Mouse (Mus musculus): ENCODE measurements at regions not wholly inside any gene's neighbourhood (a gene's known extent, or its start where the extent isn't known, plus 50 kb on each side); places are given as distances from the start of the nearest gene placed in this dataset.

- ATAC-seq (ENCODE audit: insufficient read depth, low read depth), result no peak
- no peaks in the 10 kb centered on the region for H3K27me3 ChIP-seq (ENCODE audit: control insufficient read depth, insufficient read depth, low read length)
- H3K4me2 ChIP-seq (ENCODE audit: low read depth, low read length), result no peak overlapping the region
- no peak for DNase-seq (ENCODE audit: low spot score)
- H3K4me1 ChIP-seq (ENCODE audit: control insufficient read depth, insufficient read depth), result no peaks in the 10 kb centered on the region
- no peak overlapping the region for H3K9ac ChIP-seq (replicated peaks; ENCODE audit: low read depth, low read length)
- H3K36me3 ChIP-seq (replicated peaks; ENCODE audit: control insufficient read depth, insufficient read depth, low read length), result no peaks in the 10 kb centered on the region
- 94% methylated on average over 2 of the region's 2 CpGs for WGBS
- no peak for TF ChIP-seq CTCF (IDR thresholded peaks at IDR 0.05; ENCODE audit: low read depth)
- no peak for TF ChIP-seq EP300 (IDR thresholded peaks at IDR 0.05; ENCODE audit: low read depth)
- H3K27ac ChIP-seq (ENCODE audit: low read depth), result no peak overlapping the region
- H3K4me3 ChIP-seq (ENCODE audit: low read depth, low read length), result no peak overlapping the region
- H3K9me3 ChIP-seq (replicated peaks; ENCODE audit: control insufficient read depth, low read length), result no peaks in the 10 kb centered on the region
Observed at GRCm38 (mm10) chr2:74463407-74463806, 115.8 kb downstream of the Lnpk start.

- Histone ChIP-seq H3K36me3 (replicated peaks; ENCODE audit: control insufficient read depth, insufficient read depth, low read length) (no peaks in the 10 kb centered on the region), H3K4me3 (ENCODE audit: low read depth, low read length) (no peak overlapping the region), H3K4me1 (ENCODE audit: control insufficient read depth, insufficient read depth) (no peaks in the 10 kb centered on the region), H3K9ac (replicated peaks; ENCODE audit: low read depth, low read length) (no peak overlapping the region), H3K9me3 (replicated peaks; ENCODE audit: control insufficient read depth, low read length) (no peaks in the 10 kb centered on the region), H3K27ac (ENCODE audit: low read depth) (no peak overlapping the region), H3K27me3 (ENCODE audit: control insufficient read depth, insufficient read depth, low read length) (no peaks in the 10 kb centered on the region), H3K4me2 (ENCODE audit: low read depth, low read length) (no peak overlapping the region)
- no peak for ATAC-seq (ENCODE audit: insufficient read depth, low read depth)
- TF ChIP-seq EP300 (IDR thresholded peaks at IDR 0.05; ENCODE audit: low read depth), result no peak
- TF ChIP-seq CTCF (IDR thresholded peaks at IDR 0.05; ENCODE audit: low read depth), result no peak
- DNase-seq (ENCODE audit: low spot score), result no peak
- WGBS, result 68% methylated on average over 11 of the region's 11 CpGs
Observed at GRCm38 (mm10) chr2:74461211-74461844, 117.9 kb downstream of the Lnpk start.

DNA sequence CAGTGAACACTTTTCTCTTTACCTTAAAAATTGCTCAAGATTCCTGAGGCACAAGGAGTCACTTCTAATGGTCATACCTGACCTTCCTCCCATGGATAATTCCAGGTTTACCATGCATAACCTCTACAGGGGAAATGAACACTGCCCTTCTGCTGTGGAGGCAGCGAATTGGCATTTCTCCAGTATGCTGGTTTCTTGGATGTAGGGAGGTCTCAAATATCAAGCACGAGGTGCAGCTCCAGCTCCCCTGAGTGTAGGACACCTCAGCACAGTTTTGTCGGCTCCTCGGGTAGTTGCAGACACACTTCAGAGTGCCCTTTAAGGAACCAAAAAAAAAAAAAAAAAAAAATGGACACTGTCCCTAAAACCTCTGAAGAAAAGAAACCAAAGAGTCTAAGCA, 124.8 kb downstream of the Lnpk start:
- Histone ChIP-seq H3K27me3 (ENCODE audit: control insufficient read depth, insufficient read depth, low read length) (no peaks in the 10 kb centered on the region), H3K9ac (replicated peaks; ENCODE audit: low read depth, low read length) (no peak overlapping the region), H3K27ac (ENCODE audit: low read depth) (no peak overlapping the region), H3K4me2 (ENCODE audit: low read depth, low read length) (no peak overlapping the region), H3K4me3 (ENCODE audit: low read depth, low read length) (no peak overlapping the region), H3K36me3 (replicated peaks; ENCODE audit: control insufficient read depth, insufficient read depth, low read length) (no peaks in the 10 kb centered on the region), H3K9me3 (replicated peaks; ENCODE audit: control insufficient read depth, low read length) (no peaks in the 10 kb centered on the region), H3K4me1 (ENCODE audit: control insufficient read depth, insufficient read depth) (no peaks in the 10 kb centered on the region)
- DNase-seq (ENCODE audit: low spot score), result no peak
- TF ChIP-seq EP300 (IDR thresholded peaks at IDR 0.05; ENCODE audit: low read depth) (no peak), CTCF (IDR thresholded peaks at IDR 0.05; ENCODE audit: low read depth) (no peak)
- 69% methylated on average over 4 of the region's 4 CpGs for WGBS
- no peak for ATAC-seq (ENCODE audit: insufficient read depth, low read depth)

GRCm38 (mm10) chr2:74452679-74453078, 126.6 kb downstream of the Lnpk start:
- Histone ChIP-seq H3K27me3 (ENCODE audit: control insufficient read depth, insufficient read depth, low read length) (no peaks in the 10 kb centered on the region), H3K36me3 (replicated peaks; ENCODE audit: control insufficient read depth, insufficient read depth, low read length) (no peaks in the 10 kb centered on the region), H3K9ac (replicated peaks; ENCODE audit: low read depth, low read length) (no peak overlapping the region), H3K4me2 (ENCODE audit: low read depth, low read length) (no peak overlapping the region), H3K27ac (ENCODE audit: low read depth) (no peak overlapping the region), H3K4me3 (ENCODE audit: low read depth, low read length) (no peak overlapping the region), H3K4me1 (ENCODE audit: control insufficient read depth, insufficient read depth) (no peaks in the 10 kb centered on the region), H3K9me3 (replicated peaks; ENCODE audit: control insufficient read depth, low read length) (no peaks in the 10 kb centered on the region)
- TF ChIP-seq EP300 (IDR thresholded peaks at IDR 0.05; ENCODE audit: low read depth) (no peak), CTCF (IDR thresholded peaks at IDR 0.05; ENCODE audit: low read depth) (no peak)
- ATAC-seq (ENCODE audit: insufficient read depth, low read depth) (no peak), DNase-seq (ENCODE audit: low spot score) (no peak)
- WGBS, result 86% methylated on average over 1 of the region's 1 CpGs

GRCm38 (mm10) chr2:74451578-74451977, 127.7 kb downstream of the Lnpk start:
- WGBS, result 49% methylated on average over 6 of the region's 6 CpGs

GRCm38 (mm10) chr2:74451038-74451437, 128.2 kb downstream of the Lnpk start:
- Histone ChIP-seq H3K9ac (replicated peaks; ENCODE audit: low read depth, low read length) (no peak overlapping the region), H3K36me3 (replicated peaks; ENCODE audit: control insufficient read depth, insufficient read depth, low read length) (no peaks in the 10 kb centered on the region), H3K9me3 (replicated peaks; ENCODE audit: control insufficient read depth, low read length) (no peaks in the 10 kb centered on the region), H3K4me2 (ENCODE audit: low read depth, low read length) (no peak overlapping the region), H3K27me3 (ENCODE audit: control insufficient read depth, insufficient read depth, low read length) (no peaks in the 10 kb centered on the region), H3K4me3 (ENCODE audit: low read depth, low read length) (no peak overlapping the region), H3K4me1 (ENCODE audit: control insufficient read depth, insufficient read depth) (no peaks in the 10 kb centered on the region), H3K27ac (ENCODE audit: low read depth) (no peak overlapping the region)
- WGBS, result 82% methylated on average over 4 of the region's 4 CpGs
- ATAC-seq (ENCODE audit: insufficient read depth, low read depth) (no peak), DNase-seq (ENCODE audit: low spot score) (no peak)
- no peak for TF ChIP-seq CTCF (IDR thresholded peaks at IDR 0.05; ENCODE audit: low read depth)
- TF ChIP-seq EP300 (IDR thresholded peaks at IDR 0.05; ENCODE audit: low read depth), result no peak

More at GRCm38 (mm10) chr2:74451578-74451977, 127.7 kb downstream of the Lnpk start:
- H3K4me2 ChIP-seq (ENCODE audit: low read depth, low read length), result no peak overlapping the region
- H3K27ac ChIP-seq (ENCODE audit: low read depth), result no peak overlapping the region
- no peaks in the 10 kb centered on the region for H3K36me3 ChIP-seq (replicated peaks; ENCODE audit: control insufficient read depth, insufficient read depth, low read length)
- TF ChIP-seq CTCF (IDR thresholded peaks at IDR 0.05; ENCODE audit: low read depth) (no peak), EP300 (IDR thresholded peaks at IDR 0.05; ENCODE audit: low read depth) (no peak)
- H3K27me3 ChIP-seq (ENCODE audit: control insufficient read depth, insufficient read depth, low read length), result no peaks in the 10 kb centered on the region
- DNase-seq (ENCODE audit: low spot score) (no peak), ATAC-seq (ENCODE audit: insufficient read depth, low read depth) (no peak)
- no peaks in the 10 kb centered on the region for H3K9me3 ChIP-seq (replicated peaks; ENCODE audit: control insufficient read depth, low read length)
- H3K4me3 ChIP-seq (ENCODE audit: low read depth, low read length), result no peak overlapping the region
- no peaks in the 10 kb centered on the region for H3K4me1 ChIP-seq (ENCODE audit: control insufficient read depth, insufficient read depth)
- H3K9ac ChIP-seq (replicated peaks; ENCODE audit: low read depth, low read length), result no peak overlapping the region

All from heart, postnatal 0 days (tissue).